Mouse (Mus musculus): ENCODE measurements around the gene Zmiz1. TPM values are rescaled to one million over a fixed set of nuclear protein-coding genes. Genes with fewer than 3 reads are reported as not detected.

Gene Zmiz1
- polyA plus RNA-seq, 1 experiment: 0.68 TPM

DNA sequence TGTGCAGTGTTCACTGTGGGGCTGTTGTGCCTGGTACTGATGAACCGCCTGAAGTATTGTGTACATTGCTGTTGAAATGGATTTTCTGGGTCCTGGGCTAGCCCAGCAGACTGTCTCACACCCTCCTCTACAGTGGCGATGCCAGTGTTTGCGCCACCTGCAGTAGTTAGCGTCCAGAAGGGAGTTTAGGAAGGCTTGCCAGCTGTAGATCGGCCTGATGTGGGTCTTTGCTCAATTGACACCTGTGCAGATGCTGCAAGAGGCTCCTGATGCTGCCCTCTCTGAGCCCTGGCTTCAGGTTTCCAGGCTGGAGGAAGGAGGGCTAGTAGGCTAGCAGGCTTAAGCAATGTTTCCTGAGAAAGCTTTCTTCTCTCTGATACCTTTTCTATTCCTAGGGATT, 42.5 kb downstream of the Zmiz1 start:
- H3K27me3 ChIP-seq (ENCODE audit: control insufficient read depth): no peaks in the 10 kb centered on the region
- no peak overlapping the region for H3K4me3 ChIP-seq (replicated peaks)
- no peaks in the 10 kb centered on the region for H3K9me3 ChIP-seq (ENCODE audit: control insufficient read depth, low read length)
- TF ChIP-seq TAL1 (IDR thresholded peaks at IDR 0.05; ENCODE audit: low read length) (no peak), GATA1 (IDR thresholded peaks at IDR 0.05; ENCODE audit: low read length) (no peak)
- peaks cover 30% of the 10 kb centered on the region for H3K4me1 ChIP-seq (ENCODE audit: control insufficient read depth)
- H3K36me3 ChIP-seq (ENCODE audit: control insufficient read depth): peaks cover 27% of the 10 kb centered on the region

DNA sequence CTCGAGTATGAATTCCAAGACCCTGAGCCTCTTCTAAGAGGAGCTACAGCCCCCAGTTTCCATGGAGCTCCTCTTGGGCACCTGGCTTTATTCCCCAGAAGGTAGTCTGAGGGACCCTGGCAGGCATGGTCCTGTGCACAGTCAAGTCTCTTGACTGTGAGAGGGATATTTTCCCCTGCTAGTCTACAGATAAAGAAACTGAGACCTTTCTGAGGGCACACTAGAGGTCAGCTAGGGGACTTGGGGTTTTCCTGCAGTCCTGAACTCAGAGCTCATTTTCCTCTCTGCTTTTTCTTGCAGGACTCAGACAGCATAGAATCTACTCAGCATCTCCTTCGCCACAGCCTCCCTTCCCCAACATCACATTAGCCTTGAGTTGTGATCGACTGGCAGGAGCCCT, 43.4 kb downstream of the Zmiz1 start:
- Histone ChIP-seq H3K36me3 (ENCODE audit: control insufficient read depth) (peaks cover 33% of the 10 kb centered on the region), H3K27me3 (ENCODE audit: control insufficient read depth) (no peaks in the 10 kb centered on the region), H3K4me3 (replicated peaks) (no peak overlapping the region), H3K4me1 (ENCODE audit: control insufficient read depth) (peaks cover 30% of the 10 kb centered on the region), H3K9me3 (ENCODE audit: control insufficient read depth, low read length) (no peaks in the 10 kb centered on the region)
- TF ChIP-seq TAL1 (IDR thresholded peaks at IDR 0.05; ENCODE audit: low read length) (no peak), GATA1 (IDR thresholded peaks at IDR 0.05; ENCODE audit: low read length) (no peak)

DNA sequence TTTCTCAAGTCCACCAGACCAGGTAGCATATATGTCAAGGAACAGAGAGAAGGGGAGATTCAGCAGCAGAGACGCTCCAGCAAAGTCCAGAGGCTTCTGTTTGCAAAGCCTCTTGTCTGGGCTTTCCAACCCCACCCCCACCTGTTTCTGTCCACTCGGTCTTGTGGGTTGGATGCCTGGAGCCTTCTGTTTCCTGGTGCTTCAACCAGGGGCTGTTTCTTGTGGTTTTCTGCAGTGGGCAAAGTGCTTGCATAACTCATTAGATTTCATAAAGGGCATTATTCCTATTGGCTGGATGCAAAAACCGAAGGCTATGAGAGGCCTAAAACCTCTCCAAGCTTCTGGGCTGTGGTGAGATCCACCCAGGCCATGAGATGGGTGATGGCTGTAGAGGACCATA, 45.3 kb downstream of the Zmiz1 start:
- Histone ChIP-seq H3K9me3 (ENCODE audit: control insufficient read depth, low read length) (no peaks in the 10 kb centered on the region), H3K4me3 (replicated peaks) (no peak overlapping the region), H3K36me3 (ENCODE audit: control insufficient read depth) (peaks cover 46% of the 10 kb centered on the region), H3K27me3 (ENCODE audit: control insufficient read depth) (no peaks in the 10 kb centered on the region), H3K4me1 (ENCODE audit: control insufficient read depth) (peaks cover 29% of the 10 kb centered on the region)
- TF ChIP-seq TAL1 (IDR thresholded peaks at IDR 0.05; ENCODE audit: low read length) (no peak), GATA1 (IDR thresholded peaks at IDR 0.05; ENCODE audit: low read length) (no peak)

DNA sequence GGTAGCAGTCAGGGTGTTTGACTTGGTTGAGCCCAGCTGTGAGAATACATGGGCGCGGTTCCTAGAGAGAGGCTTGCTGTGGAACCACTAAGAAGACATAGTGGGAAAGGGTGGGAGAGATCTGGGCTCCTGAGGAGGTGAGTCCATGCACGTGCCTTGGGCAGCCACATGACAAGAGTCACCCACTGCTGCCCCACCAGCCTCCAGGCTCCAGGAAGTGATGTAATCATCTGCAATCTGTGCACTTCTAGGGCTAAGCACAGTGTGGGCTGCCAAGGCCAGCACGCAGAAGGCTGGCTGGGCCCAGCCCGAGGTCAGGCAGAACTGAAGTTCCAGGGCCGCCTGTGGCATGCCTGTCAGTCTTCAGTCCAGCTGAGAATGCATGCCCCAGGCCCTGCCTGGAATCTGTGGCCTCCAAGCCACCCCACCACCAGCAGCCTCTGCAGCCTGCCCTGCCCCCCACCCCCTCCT, 46.3 kb downstream of the Zmiz1 start:
- no peaks in the 10 kb centered on the region for H3K27me3 ChIP-seq (ENCODE audit: control insufficient read depth)
- H3K4me3 ChIP-seq (replicated peaks): no peak overlapping the region

DNA sequence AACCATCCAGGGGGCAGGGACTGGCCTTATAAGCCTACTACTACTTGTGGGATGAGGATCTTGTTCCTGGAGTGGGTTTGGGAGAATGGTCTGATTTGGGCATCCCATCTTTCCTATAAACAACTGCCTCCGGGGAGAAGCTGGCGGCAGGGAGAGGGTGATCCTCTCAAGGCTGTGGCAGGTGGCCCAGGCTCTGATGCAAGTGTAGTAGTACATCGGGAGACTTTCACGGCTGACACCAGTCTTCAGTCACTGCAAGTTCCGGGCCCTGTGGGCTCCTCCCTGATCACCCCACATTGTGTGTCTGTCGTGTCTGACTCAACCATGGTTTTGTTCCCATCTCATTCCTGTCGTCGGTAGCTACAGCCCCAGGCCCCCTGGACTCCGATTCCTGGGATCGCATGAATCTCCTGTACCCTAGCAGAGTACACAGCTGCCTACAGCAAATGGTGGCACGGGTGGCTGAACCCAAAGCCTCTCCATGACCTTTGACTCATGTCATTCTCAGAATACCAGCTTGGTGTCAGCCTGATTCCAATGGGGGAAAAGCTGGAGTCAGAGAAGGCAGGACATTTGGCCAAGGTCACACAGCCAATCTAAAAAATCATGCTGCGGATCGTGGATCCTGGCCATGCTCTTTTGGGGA, 49.2 kb downstream of the Zmiz1 start:
- Histone ChIP-seq H3K9me3 (ENCODE audit: control insufficient read depth, low read length) (no peaks in the 10 kb centered on the region), H3K36me3 (ENCODE audit: control insufficient read depth) (peaks cover 46% of the 10 kb centered on the region), H3K4me3 (replicated peaks) (no peak overlapping the region), H3K27me3 (ENCODE audit: control insufficient read depth) (no peaks in the 10 kb centered on the region), H3K4me1 (ENCODE audit: control insufficient read depth) (peaks cover 21% of the 10 kb centered on the region)
- no peak for TF ChIP-seq TAL1 (IDR thresholded peaks at IDR 0.05; ENCODE audit: low read length)
- TF ChIP-seq GATA1 (IDR thresholded peaks at IDR 0.05; ENCODE audit: low read length): no peak

More for the DNA sequence above, 46.3 kb downstream of the Zmiz1 start:
- TF ChIP-seq TAL1 (IDR thresholded peaks at IDR 0.05; ENCODE audit: low read length) (no peak), GATA1 (IDR thresholded peaks at IDR 0.05; ENCODE audit: low read length) (no peak)
- peaks cover 54% of the 10 kb centered on the region for H3K36me3 ChIP-seq (ENCODE audit: control insufficient read depth)
- no peaks in the 10 kb centered on the region for H3K9me3 ChIP-seq (ENCODE audit: control insufficient read depth, low read length)
- H3K4me1 ChIP-seq (ENCODE audit: control insufficient read depth): peaks cover 25% of the 10 kb centered on the region

DNA sequence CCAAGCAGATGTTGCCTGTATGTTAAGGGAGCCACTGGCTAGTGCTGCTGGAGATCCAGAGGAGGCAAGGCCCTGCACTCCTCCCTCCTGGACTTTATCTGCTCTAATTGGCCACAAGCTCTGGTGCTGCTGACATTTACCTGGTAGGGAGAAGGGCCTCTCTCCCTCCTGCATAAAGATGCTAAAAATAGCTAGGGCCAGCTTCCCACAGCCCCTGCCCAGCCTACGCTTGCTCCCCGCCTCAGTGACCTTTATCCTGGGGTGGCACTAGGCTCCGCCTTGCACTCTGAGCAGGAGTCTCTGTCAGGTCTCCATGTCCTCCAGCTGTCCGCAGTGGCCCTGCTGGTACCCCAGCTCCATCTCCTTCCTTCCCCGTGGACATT, 49.8 kb downstream of the Zmiz1 start:
- TF ChIP-seq TAL1 (IDR thresholded peaks at IDR 0.05; ENCODE audit: low read length): no peak
- Histone ChIP-seq H3K9me3 (ENCODE audit: control insufficient read depth, low read length) (no peaks in the 10 kb centered on the region), H3K36me3 (ENCODE audit: control insufficient read depth) (peaks cover 42% of the 10 kb centered on the region), H3K4me1 (ENCODE audit: control insufficient read depth) (peaks cover 25% of the 10 kb centered on the region), H3K4me3 (replicated peaks) (no peak overlapping the region), H3K27me3 (ENCODE audit: control insufficient read depth) (no peaks in the 10 kb centered on the region)

DNA sequence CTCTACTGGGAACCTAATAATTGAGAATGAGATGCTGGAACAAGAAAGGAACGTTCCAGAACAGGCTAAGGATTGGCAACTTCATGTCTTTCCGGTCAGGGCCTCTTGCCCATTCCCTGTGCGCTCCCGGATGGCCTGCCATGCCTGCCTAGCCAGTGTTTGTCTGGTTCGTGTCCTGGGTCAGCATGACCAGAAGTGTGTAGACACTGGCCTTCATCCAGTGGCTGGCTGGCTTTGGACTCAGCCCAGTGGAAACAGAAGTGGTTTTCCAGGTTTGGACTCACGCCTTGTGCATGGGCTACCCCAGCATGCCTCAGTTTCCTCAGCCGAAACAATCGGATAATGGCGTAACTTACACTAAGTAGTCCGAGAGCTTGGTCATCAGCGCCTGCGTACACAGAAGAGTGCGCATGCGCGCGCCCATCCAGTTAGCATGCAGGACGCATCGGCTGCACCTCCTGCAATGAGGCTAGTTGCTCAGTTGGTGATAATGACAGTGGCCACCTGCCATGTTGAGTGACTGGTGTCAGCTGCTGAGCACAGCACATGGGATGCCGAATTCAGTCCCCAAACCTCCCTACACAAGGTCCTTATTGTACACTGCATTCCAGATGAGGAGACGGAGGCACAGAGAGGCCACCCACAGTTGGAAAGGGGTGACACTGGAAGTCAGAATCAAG, 50.6 kb downstream of the Zmiz1 start:
- Histone ChIP-seq H3K4me3 (replicated peaks) (no peak overlapping the region), H3K27me3 (ENCODE audit: control insufficient read depth) (no peaks in the 10 kb centered on the region), H3K4me1 (ENCODE audit: control insufficient read depth) (peaks cover 25% of the 10 kb centered on the region), H3K36me3 (ENCODE audit: control insufficient read depth) (peaks cover 37% of the 10 kb centered on the region), H3K9me3 (ENCODE audit: control insufficient read depth, low read length) (no peaks in the 10 kb centered on the region)
- TF ChIP-seq GATA1 (IDR thresholded peaks at IDR 0.05; ENCODE audit: low read length): no peak
- no peak for TF ChIP-seq TAL1 (IDR thresholded peaks at IDR 0.05; ENCODE audit: low read length)

DNA sequence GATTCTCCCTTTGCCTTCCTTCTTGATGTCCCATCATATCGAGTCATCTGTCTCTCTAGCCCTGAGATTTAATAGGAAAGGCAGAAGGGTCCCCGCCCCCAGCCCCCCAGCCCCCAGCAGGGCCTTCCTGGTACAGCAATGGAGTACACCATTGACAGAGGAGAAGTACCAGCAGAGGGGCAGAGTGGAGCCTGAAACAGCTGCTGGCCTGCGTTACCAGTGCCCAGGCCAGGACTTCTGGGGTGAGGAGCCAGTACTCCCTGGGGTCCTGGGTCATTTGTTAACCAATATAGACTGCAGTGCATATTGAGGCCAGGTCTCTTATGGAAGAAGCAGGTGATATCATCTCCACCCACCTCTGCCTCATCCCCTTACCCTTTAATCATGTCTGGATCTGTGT, 51.4 kb downstream of the Zmiz1 start:
- H3K9me3 ChIP-seq (ENCODE audit: control insufficient read depth, low read length): no peaks in the 10 kb centered on the region
- H3K36me3 ChIP-seq (ENCODE audit: control insufficient read depth): peaks cover 29% of the 10 kb centered on the region
- no peak for TF ChIP-seq TAL1 (IDR thresholded peaks at IDR 0.05; ENCODE audit: low read length)
- no peak for TF ChIP-seq GATA1 (IDR thresholded peaks at IDR 0.05; ENCODE audit: low read length)
- no peak overlapping the region for H3K4me3 ChIP-seq (replicated peaks)
- peaks cover 29% of the 10 kb centered on the region for H3K4me1 ChIP-seq (ENCODE audit: control insufficient read depth)
- H3K27me3 ChIP-seq (ENCODE audit: control insufficient read depth): no peaks in the 10 kb centered on the region

DNA sequence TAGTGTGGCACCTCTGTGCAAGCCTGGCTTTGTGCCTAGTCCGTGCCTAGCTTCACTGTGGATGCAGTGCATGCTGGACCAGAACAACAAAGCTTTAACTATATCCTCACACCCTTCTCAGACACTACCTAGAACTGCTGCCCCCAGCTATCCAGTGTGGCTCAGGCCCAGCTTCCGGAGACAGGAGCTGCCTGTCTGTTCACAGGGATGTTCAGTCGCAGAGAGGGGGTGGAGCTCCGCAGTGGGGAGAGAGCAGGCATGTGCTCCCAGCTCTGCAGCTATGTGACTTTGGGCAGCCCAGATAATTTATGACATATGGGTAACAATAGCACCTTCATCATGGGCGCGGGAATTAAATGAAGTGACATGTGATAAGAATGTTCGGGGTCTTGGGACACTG, 52.0 kb downstream of the Zmiz1 start:
- Histone ChIP-seq H3K36me3 (ENCODE audit: control insufficient read depth) (peaks cover 29% of the 10 kb centered on the region), H3K4me1 (ENCODE audit: control insufficient read depth) (peaks cover 32% of the 10 kb centered on the region), H3K27me3 (ENCODE audit: control insufficient read depth) (no peaks in the 10 kb centered on the region), H3K4me3 (replicated peaks) (no peak overlapping the region), H3K9me3 (ENCODE audit: control insufficient read depth, low read length) (no peaks in the 10 kb centered on the region)
- no peak for TF ChIP-seq TAL1 (IDR thresholded peaks at IDR 0.05; ENCODE audit: low read length)
- no peak for TF ChIP-seq GATA1 (IDR thresholded peaks at IDR 0.05; ENCODE audit: low read length)
